Mouse (Mus musculus) induced T-regulatory cell, adult 2 months (primary cell): ENCODE results near the gene Krt88.

Source experiments
- DNase-seq: peaks from one replicate; pipeline ENCODE4 v3.0.0-alpha.2; 2012; ENCODE audit warnings: low read depth

Krt88 gene

DNA sequence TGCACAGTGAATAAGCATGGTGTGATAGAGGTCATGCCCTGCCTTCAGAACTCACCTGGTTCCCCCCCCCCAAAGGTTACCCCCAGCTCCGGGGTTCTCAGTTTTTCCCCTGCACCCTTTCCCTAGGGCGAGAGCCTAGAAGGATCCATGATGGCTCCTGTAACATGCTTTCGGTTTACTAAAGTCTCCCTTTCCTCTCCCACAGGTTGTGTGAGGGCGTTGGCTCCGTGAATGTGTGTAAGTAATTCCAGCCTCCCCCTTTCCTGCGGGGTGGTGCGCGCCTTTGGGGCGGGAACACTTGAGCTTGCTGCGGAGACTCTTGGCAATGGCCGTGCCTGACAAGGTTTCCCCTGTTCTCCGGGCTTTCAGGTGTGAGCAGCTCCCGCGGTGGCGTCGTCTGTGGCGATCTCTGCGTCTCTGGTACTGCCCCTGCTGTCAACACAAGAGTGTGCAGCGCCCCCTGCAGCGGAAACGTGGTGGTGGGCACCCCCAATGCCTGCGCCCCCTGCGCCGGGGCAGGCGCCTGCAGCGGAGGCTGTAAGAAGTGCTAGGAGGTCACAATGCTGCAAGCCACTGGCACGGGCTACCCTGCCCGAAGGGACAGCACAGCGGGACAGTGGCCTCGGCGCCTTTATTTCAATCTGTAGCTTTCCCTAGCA is 31.6 kb downstream of the Krt88 start:
- DNase-seq, result peak; percentile 46

DNA sequence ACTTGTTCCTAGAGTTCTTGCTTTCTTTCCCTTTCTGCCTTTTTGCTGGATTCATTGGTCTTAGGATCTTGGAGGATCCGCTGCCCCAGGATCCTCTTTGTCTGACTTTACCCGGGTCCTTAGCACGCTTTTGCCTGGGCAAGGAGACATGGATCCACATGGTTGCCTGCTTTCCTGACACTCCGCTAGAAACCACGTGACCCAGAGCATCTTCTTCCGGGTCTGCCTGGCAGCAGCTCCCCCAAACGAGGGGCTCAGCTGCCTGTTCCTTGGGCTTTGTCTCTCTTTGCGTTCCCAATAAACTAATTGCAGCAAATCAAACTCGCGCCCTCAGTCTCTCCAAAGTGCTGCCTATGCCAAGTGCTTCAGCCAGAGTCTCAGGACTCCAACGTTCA is 32.1 kb downstream of the Krt88 start:
- DNase-seq, result no peak

DNA sequence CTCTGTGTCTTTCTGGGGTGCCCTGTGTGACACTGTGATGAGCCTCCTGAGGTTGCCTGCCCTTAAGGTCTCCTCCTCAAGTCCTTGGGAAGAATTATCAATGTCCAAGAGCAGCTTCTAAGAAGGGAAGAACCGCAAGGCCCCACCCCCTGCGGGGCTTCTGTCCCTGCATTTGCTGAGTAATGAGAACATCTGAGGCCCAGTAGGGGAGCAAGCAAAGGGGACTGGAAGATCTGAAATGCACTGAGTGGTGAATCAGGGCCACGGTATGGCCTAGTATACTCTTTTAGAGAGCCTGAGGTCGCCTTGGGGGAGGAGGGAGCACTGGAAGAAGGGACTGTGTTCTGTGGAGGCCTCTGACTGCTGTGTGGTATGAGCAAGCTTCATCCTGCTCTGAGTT is 34.5 kb downstream of the Krt88 start:
- DNase-seq, result no peak

DNA sequence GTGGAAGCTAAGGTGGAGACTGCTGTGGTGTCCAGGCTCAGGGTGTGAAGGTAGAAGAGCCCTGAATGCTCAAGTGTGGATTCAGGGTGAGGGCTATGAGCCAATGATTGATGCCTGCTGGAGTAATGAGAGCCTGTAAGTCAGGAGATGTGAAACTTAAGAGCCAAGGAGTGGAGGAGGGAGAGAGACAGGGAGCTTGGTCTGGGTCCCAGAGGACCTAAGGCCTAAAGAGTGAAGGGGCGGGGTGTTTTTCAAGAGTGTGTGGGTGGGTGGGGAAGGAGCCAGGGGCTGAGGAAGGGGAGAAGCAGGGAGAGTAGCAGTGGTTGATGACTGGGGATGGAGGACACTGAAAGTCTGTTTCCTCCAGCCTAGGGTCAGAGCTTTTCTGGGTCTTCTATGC is 36.1 kb downstream of the Krt88 start:
- DNase-seq, result no peak

DNA sequence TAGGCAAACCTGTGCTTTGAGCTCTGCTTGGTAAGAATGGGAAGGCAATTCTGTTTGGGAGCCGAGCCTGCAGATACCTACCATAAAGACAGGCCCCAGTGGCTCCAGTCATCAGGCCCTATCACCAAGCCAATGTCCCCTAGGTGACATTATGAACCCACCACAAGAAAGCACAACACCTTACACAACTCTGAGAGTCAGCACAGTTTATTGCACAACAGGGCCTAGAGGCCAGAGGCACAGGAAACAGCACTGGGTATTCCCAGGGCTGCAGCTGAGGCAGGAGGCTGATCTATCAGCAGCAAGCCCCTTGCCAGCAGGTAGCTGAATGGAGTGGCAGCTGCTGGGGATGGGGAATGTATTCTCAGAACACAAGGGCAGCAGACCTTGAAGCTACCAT is 37.4 kb downstream of the Krt88 start:
- no peak for DNase-seq

DNA sequence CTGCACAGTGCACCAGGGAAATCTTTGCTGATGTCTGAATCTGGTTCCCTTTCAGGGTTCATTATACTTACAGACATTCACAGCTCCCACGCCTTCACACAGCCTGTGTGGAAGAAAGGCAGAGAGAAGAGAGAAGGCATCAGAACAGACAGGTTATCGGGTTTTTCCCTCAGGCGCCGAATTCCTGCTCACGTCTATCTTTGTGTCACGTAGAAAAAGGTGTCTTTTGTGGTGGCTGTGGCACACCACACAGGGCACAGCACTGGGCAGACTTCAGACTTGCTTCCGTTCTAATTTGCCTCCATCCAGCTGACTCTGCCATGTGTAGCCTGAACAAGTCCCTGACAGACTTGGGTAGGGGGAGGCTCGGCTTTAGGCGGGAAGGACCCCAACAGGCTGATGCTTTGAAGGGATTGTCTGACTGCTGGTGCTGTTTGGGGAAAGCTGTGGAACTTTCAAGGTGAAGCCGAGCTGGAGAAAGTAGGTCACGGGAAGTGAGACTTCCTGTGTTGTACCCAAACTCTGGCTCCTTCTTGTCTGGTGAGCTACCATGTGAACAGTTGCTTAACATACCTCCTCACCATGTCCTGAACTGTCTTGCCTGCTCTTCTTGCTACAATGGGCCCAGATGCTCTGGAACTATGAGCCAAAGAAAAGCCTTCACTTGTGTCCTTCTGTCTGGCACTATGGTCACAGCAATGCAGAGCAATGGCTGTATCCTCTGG is 38.5 kb downstream of the Krt88 start:
- peak; percentile 47 for DNase-seq

DNA sequence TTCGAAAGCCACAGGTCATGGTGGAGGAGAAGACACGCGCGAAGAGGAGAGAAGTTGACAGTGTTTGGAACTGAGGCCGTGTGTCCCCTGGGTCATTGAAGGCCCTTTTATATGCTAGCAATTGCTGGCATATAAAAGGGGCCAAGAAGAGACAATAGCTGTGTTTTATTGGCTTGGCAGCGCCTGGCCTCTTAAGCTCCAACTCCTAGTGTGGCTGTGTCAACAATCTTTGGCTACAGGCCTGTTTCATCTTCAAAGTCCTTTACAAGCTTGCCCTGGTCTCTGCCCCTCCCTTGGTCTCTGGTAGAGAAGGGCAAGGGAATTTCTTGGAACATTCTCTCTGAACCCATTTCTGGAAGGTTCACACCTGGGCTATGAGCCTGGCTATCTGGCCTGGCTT is 43.9 kb downstream of the Krt88 start, which contains the start of gene Krt83:
TSS of gene Krt83 (minus strand) at position 82 of the 400 bp plus-strand sequence.
- DNase-seq, result no peak

DNA sequence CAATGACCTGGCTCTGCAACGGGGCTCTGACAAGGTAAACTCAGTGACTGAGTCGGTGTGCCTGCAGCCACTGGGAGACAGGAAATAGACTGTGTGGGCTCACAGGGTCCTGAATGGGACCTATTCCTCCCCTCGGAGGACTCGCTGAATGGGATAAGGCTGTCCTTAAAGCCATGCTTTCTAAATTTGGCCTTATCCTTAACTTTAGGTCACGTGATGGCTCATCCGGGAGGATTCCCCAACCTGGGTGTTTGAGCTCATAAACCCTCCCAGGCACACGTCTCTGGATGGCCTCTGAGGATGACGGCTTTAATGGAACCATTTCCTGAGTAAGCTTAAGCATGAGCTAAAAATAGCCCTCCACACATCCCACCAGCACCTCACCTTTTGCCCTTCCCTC is 45.2 kb downstream of the Krt88 start:
- DNase-seq, result no peak

DNA sequence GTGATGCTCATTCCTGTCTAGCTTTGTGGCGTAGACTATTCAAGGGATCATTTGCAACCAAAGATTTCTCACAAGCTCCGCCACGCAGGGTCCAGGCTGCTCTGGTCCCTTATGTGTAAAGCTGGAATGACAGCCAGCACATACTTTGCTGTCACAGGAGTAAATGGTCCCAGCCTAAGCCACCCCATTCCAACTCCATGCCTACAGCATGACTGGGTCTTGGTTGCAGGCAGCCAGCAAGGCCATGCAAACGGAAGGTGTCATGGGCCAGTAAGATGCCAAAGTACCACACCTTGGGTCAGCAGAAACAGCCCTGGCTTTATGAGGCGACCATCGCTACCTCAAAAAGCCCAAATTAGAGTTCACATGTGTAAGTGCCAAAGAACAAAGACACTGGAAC is 46.2 kb downstream of the Krt88 start:
- DNase-seq, result no peak

DNA sequence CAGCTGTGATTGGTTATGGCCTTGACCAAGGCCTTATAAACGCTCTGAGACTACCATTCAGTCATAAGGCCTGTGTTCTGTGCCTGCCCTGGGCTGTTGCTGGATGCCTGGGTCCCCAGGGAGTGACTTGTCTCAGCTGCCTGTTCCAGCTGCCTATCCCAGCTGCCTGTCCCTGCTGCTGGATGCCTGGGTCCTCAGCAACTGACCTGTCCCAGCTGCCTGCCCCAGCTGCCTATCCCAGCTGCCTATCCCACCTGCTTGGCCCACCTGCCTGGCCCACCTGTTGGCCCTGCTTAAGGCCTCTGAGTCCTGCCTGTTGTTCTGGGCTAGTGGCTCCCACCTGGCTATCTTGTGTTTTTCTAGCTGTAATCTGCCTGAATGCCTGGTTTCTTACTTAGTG is 46.7 kb downstream of the Krt88 start:
- DNase-seq, result no peak

DNA sequence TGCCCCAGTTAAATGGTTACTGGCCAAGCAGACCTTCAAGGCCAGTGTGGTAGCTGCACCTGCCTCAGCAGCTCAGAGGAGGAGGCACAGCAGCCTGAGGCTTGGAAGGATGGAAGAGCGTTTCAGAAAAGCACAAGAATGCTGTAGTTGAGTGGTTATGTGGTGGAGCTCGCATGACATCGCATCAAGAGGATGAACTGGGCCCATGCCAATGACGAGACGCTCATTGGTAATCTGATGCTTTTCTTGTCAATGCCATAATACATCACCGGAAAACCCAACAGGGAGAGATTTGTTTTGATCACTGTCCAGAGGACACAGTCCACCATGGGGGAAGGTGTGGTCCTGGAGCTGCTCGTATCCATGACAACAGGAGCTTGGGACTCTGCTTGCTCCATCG is 47.7 kb downstream of the Krt88 start:
- DNase-seq, result no peak

DNA sequence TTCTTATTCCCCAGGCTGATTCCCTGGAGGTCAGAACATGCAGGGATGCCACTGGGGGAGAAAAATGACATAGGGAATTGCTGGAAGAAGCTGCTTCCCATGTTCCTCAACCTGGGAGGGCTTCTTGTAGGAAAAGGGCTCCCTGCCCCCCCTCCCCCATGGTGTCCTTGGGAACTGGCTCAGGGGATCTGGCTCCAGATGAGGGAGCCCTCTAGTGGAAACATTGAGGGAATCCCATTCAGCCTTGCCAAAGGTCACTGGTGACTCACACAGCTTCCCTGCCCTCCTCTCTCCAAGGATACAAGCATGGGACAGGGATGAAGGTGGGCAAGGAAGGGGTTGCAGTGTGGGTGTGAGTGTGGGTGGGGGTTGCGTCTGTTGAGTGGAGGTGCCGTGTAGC is 49.6 kb downstream of the Krt88 start:
- DNase-seq, result no peak
